Mouse (Mus musculus) midbrain, embryonic 11.5 days (tissue): ENCODE data around the gene Crmp1. TPM values are rescaled to one million over a fixed set of nuclear protein-coding genes. Genes with fewer than 3 reads are reported as not detected.

Experiments
- ATAC-seq: fragments of 200-750 bp; cut with Nextera tagmentation; 2 replicates; pipeline ENCODE4 v1.8.0; 2017; ENCODE audit warnings: moderate TSS enrichment, moderate library complexity; ENCODE audit not compliant: low FRiP score
- DNase-seq: peaks from one replicate; pipeline ENCODE4 v3.0.0; 2015; ENCODE audit warnings: low spot score; ENCODE audit errors: missing footprints
- H3K27ac ChIP-seq: fragments of 300-500 bp; sonication (generic); 2 replicates; pipeline ENCODE4 v1.5.1; 2014; ENCODE audit warnings: low read depth, low read length
- H3K27me3 ChIP-seq: fragments of 300-500 bp; sonication (generic); 2 replicates; pipeline ENCODE4 v1.6.1; 2014; ENCODE audit warnings: mild to moderate bottlenecking, low read length, moderate library complexity, mixed read lengths; ENCODE audit not compliant: control insufficient read depth, insufficient read depth
- H3K36me3 ChIP-seq: fragments of 300-500 bp; sonication (generic); 2 replicates; pipeline ENCODE4 v1.6.1; 2014; ENCODE audit warnings: mild to moderate bottlenecking, low read length, moderate library complexity, mixed read lengths; ENCODE audit not compliant: control insufficient read depth, insufficient read depth
- H3K4me1 ChIP-seq: fragments of 300-500 bp; sonication (generic); 2 replicates; pipeline ENCODE4 v1.6.1; 2014; ENCODE audit warnings: low read length; ENCODE audit not compliant: control insufficient read depth, insufficient read depth
- H3K4me2 ChIP-seq: fragments of 300-500 bp; sonication (generic); 2 replicates; pipeline ENCODE4 v1.6.1; 2014; ENCODE audit warnings: mild to moderate bottlenecking, moderate library complexity
- H3K4me3 ChIP-seq: fragments of 300-500 bp; sonication (generic); 2 replicates; pipeline ENCODE4 v1.5.1; 2014; ENCODE audit warnings: low read depth, low read length
- H3K9ac ChIP-seq: fragments of 300-500 bp; sonication (generic); 2 replicates; pipeline ENCODE4 v1.6.1; 2014; ENCODE audit warnings: low read length
- H3K9me3 ChIP-seq: fragments of 300-500 bp; sonication (generic); 2 replicates; pipeline ENCODE4 v1.6.1; 2016; ENCODE audit warnings: low read length; ENCODE audit not compliant: control insufficient read depth
- WGBS: fragments of 180-500 bp; shearing (Covaris S2); extraction: QIAGEN DNeasy Blood & Tissue Kit; methylation state at CpG from one replicate; pipeline ENCODE4 v1.1.7; 2014; 5-methylcytosine and 5-hydroxymethylcytosine counted together
- polyA plus RNA-seq: library from polyadenylated mRNA; unstranded; fragments of >200 nt; fragmentation: Nextera tagmentation; extraction: Ambion mirVana; gene quantifications from 2 replicates; pipeline ENCODE4 v1.2.1, GENCODE M21; 2014

The Crmp1 gene
- polyA plus RNA-seq, 1 experiment from 2014 or later: 295 TPM

- Histone ChIP-seq H3K4me3 (no peak overlapping the region), H3K27me3 (no peaks in the 10 kb centered on the region), H3K4me1 (no peaks in the 10 kb centered on the region), H3K9me3 (no peaks in the 10 kb centered on the region), H3K4me2 (no peak overlapping the region), H3K36me3 (no peaks in the 10 kb centered on the region), H3K27ac (no peak overlapping the region), H3K9ac (no peak overlapping the region)
- DNase-seq (no peak), ATAC-seq (no peak)
- WGBS: 89% methylated on average over 9 of the region's 9 CpGs
These were observed 28.6 kb upstream of the Crmp1 start for GRCm38 (mm10) chr5:37212938-37213708.

- Histone ChIP-seq H3K4me2 (no peak overlapping the region), H3K9ac (no peak overlapping the region), H3K27me3 (no peaks in the 10 kb centered on the region), H3K9me3 (no peaks in the 10 kb centered on the region), H3K4me1 (no peaks in the 10 kb centered on the region), H3K4me3 (no peak overlapping the region), H3K36me3 (no peaks in the 10 kb centered on the region), H3K27ac (no peak overlapping the region)
- DNase-seq (peak; percentile 53), ATAC-seq (no peak)
- whole genome bisulfite sequencing: 79% methylated on average over 4 of the region's 4 CpGs
These were observed 28.0 kb upstream of the Crmp1 start for GRCm38 (mm10) chr5:37213709-37214103.

- 86% methylated on average over 6 of the region's 6 CpGs for WGBS
- H3K27ac ChIP-seq: no peak overlapping the region
- no peak overlapping the region for H3K9ac ChIP-seq
- H3K36me3 ChIP-seq: no peaks in the 10 kb centered on the region
- H3K4me1 ChIP-seq: no peaks in the 10 kb centered on the region
- no peaks in the 10 kb centered on the region for H3K9me3 ChIP-seq
- H3K4me2 ChIP-seq: no peak overlapping the region
- H3K27me3 ChIP-seq: no peaks in the 10 kb centered on the region
- DNase-seq (peak; percentile 62), ATAC-seq (no peak)
- no peak overlapping the region for H3K4me3 ChIP-seq
These were observed 27.1 kb upstream of the Crmp1 start for GRCm38 (mm10) chr5:37214614-37215013.

GRCm38 (mm10) chr5:37215276-37215675 lies 26.5 kb upstream of the Crmp1 start:
- 92% methylated on average over 7 of the region's 7 CpGs for WGBS
- DNase-seq (peak; percentile 14), ATAC-seq (no peak)
- Histone ChIP-seq H3K27me3 (no peaks in the 10 kb centered on the region), H3K9ac (no peak overlapping the region), H3K36me3 (no peaks in the 10 kb centered on the region), H3K27ac (no peak overlapping the region), H3K4me1 (no peaks in the 10 kb centered on the region), H3K4me2 (no peak overlapping the region), H3K4me3 (no peak overlapping the region), H3K9me3 (no peaks in the 10 kb centered on the region)

- no peak overlapping the region for H3K4me2 ChIP-seq
- WGBS: 47% methylated on average over 5 of the region's 5 CpGs
- ATAC-seq (0 out of 2 replicates have a peak, but pooled peaks have one; percentile 46), DNase-seq (peak; percentile 68)
- 0 out of 2 replicates have a peak, but pooled peaks cover 2% of the 10 kb centered on the region for H3K4me1 ChIP-seq
- no peak overlapping the region for H3K27ac ChIP-seq
- no peaks in the 10 kb centered on the region for H3K9me3 ChIP-seq
- no peaks in the 10 kb centered on the region for H3K27me3 ChIP-seq
- no peak overlapping the region for H3K4me3 ChIP-seq
- no peaks in the 10 kb centered on the region for H3K36me3 ChIP-seq
- no peak overlapping the region for H3K9ac ChIP-seq
These were observed 22.1 kb upstream of the Crmp1 start for GRCm38 (mm10) chr5:37219615-37220014.

GRCm38 (mm10) chr5:37220575-37220974 lies 21.2 kb upstream of the Crmp1 start:
- Histone ChIP-seq H3K4me3 (no peak overlapping the region), H3K4me1 (0 out of 2 replicates have a peak, but pooled peaks cover 2% of the 10 kb centered on the region), H3K9ac (no peak overlapping the region), H3K4me2 (no peak overlapping the region), H3K27me3 (no peaks in the 10 kb centered on the region), H3K9me3 (no peaks in the 10 kb centered on the region), H3K27ac (no peak overlapping the region), H3K36me3 (no peaks in the 10 kb centered on the region)
- ATAC-seq: no peak
- WGBS: 90% methylated on average over 5 of the region's 5 CpGs
- peak; percentile 45 for DNase-seq

GRCm38 (mm10) chr5:37221563-37221962 lies 20.2 kb upstream of the Crmp1 start:
- H3K4me2 ChIP-seq: no peak overlapping the region
- no peaks in the 10 kb centered on the region for H3K9me3 ChIP-seq
- H3K4me3 ChIP-seq: no peak overlapping the region
- peak overlapping the region; percentile 44 for H3K27ac ChIP-seq
- H3K27me3 ChIP-seq: no peaks in the 10 kb centered on the region
- 60% methylated on average over 6 of the region's 6 CpGs for WGBS
- no peaks in the 10 kb centered on the region for H3K36me3 ChIP-seq
- H3K4me1 ChIP-seq: 0 out of 2 replicates have a peak, but pooled peaks cover 2% of the 10 kb centered on the region
- no peak overlapping the region for H3K9ac ChIP-seq
- peak; percentile 82 for DNase-seq
- ATAC-seq: peak; percentile 52; the same call in 1 of the 2 replicates

- no peak overlapping the region for H3K4me2 ChIP-seq
- H3K4me3 ChIP-seq: no peak overlapping the region
- H3K4me1 ChIP-seq: 0 out of 2 replicates have a peak, but pooled peaks cover 2% of the 10 kb centered on the region
- ATAC-seq (peak; percentile 59), DNase-seq (peak; percentile 70)
- H3K36me3 ChIP-seq: no peaks in the 10 kb centered on the region
- no peak overlapping the region for H3K9ac ChIP-seq
- no peaks in the 10 kb centered on the region for H3K9me3 ChIP-seq
- no peak overlapping the region for H3K27ac ChIP-seq
- WGBS: 47% methylated on average over 8 of the region's 8 CpGs
- no peaks in the 10 kb centered on the region for H3K27me3 ChIP-seq
These were observed 19.4 kb upstream of the Crmp1 start for GRCm38 (mm10) chr5:37222316-37222715.

GRCm38 (mm10) chr5:37225708-37226107 lies 16.0 kb upstream of the Crmp1 start:
- H3K4me2 ChIP-seq: no peak overlapping the region
- 84% methylated on average over 1 of the region's 1 CpGs for WGBS
- no peaks in the 10 kb centered on the region for H3K36me3 ChIP-seq
- H3K4me1 ChIP-seq: 0 out of 2 replicates have a peak, but pooled peaks cover 2% of the 10 kb centered on the region
- no peak overlapping the region for H3K4me3 ChIP-seq
- ATAC-seq: no peak
- H3K27me3 ChIP-seq: no peaks in the 10 kb centered on the region
- no peaks in the 10 kb centered on the region for H3K9me3 ChIP-seq
- no peak overlapping the region for H3K27ac ChIP-seq
- peak; percentile 56 for DNase-seq
- H3K9ac ChIP-seq: no peak overlapping the region
